Mouse (Mus musculus) heart, adult 2 months (tissue): ENCODE measurements around the gene Selenos. TPM values are rescaled to one million over a fixed set of nuclear protein-coding genes. Genes with fewer than 3 reads are reported as not detected.

ENCODE experiments used
- DNase-seq, 2 experiments: peaks; one replicate each; pipeline ENCODE4 v3.0.0; 2021
- H3K27ac ChIP-seq: fragments of 200-600 bp; 2 replicates; pipeline ENCODE4 v1.8.1; 2022
- H3K27me3 ChIP-seq: fragments of 200-500 bp; 2 replicates; pipeline ENCODE4 v1.6.1; 2012; ENCODE audit warnings: mild to moderate bottlenecking, low read length, inconsistent platforms, mixed read lengths; ENCODE audit not compliant: control insufficient read depth, insufficient read depth
- H3K36me3 ChIP-seq: fragments of 200-500 bp; 2 replicates; pipeline ENCODE4 v1.6.1; 2012; ENCODE audit warnings: low read length, inconsistent platforms; ENCODE audit not compliant: control insufficient read depth, insufficient read depth
- H3K4me1 ChIP-seq: fragments of 200-500 bp; 2 replicates; pipeline ENCODE4 v1.6.1; 2011; ENCODE audit warnings: low read length; ENCODE audit not compliant: control insufficient read depth, insufficient read depth
- H3K4me3 ChIP-seq: fragments of 200-600 bp; 2 replicates; pipeline ENCODE4 v1.8.1; 2022
- H3K79me2 ChIP-seq: fragments of 200-500 bp; replicated peaks from 2 replicates; pipeline ENCODE4 v1.6.1; 2012; ENCODE audit warnings: mild to moderate bottlenecking, inconsistent platforms, low read length, moderate library complexity, mixed read lengths; ENCODE audit not compliant: control insufficient read depth, insufficient read depth
- H3K9ac ChIP-seq: fragments of 200-500 bp; 2 replicates; pipeline ENCODE4 v1.6.1; 2012; ENCODE audit warnings: low read depth, mild to moderate bottlenecking, control low read depth, inconsistent platforms, low read length, mixed read lengths
- CTCF ChIP-seq: fragments of 200-600 bp; IDR thresholded peaks from 2 replicates; pipeline ENCODE4 v1.8.1; 2022; ENCODE audit warnings: antibody characterized with exemption, mild to moderate bottlenecking, moderate library complexity
- EP300 ChIP-seq: fragments of 200-500 bp; IDR thresholded peaks from 2 replicates; pipeline ENCODE4 v1.6.1; 2011; ENCODE audit warnings: low read depth, low read length, control low read depth; ENCODE audit not compliant: insufficient read depth
- POLR2A ChIP-seq: fragments of 200-500 bp; IDR thresholded peaks from 2 replicates; pipeline ENCODE4 v1.6.1; 2011; ENCODE audit warnings: mild to moderate bottlenecking, low read depth, low read length, control low read depth; ENCODE audit not compliant: insufficient read depth
- WGBS: fragments of 180-500 bp; shearing (Covaris S2); methylation state at CpG from one replicate; pipeline ENCODE4 v1.1.7; 2018; 5-methylcytosine and 5-hydroxymethylcytosine counted together
- intact Hi-C: fragments of 180-260 bp; cut with DNase I; formaldehyde crosslinking; loops from one replicate; pipeline ENCODE4 v1.15.1; 2025
- polyA plus RNA-seq: library from polyadenylated mRNA; depleted of rRNA; stranded (reverse); fragments of >200 nt; gene quantifications from 2 replicates; pipeline ENCODE4 v1.2.3, GENCODE M21; 2012
- total RNA-seq, 2 experiments: library from RNA; stranded (reverse); gene quantifications; 2 replicates each; pipeline ENCODE4 v1.2.3; 2021

Selenos gene
- total and polyA plus RNA-seq, 3 experiments, result 32.5 to 43.7 (median 34.1) TPM

- no peak for TF ChIP-seq EP300
- TF ChIP-seq POLR2A, result no peak
- TF ChIP-seq CTCF, result no peak
- H3K4me3 ChIP-seq, result no peak overlapping the region
- H3K36me3 ChIP-seq, result no peaks in the 10 kb centered on the region
- intact Hi-C loops, result loop anchor here (5.0 kb wide), 1 partner anchor 92 kb away; no protein-coding TSS in a partner anchor
- no peak overlapping the region for H3K9ac ChIP-seq
- H3K4me1 ChIP-seq, result no peaks in the 10 kb centered on the region
- H3K27ac ChIP-seq, result no peak overlapping the region
- H3K27me3 ChIP-seq, result no peaks in the 10 kb centered on the region
- H3K79me2 ChIP-seq, result no peaks in the 10 kb centered on the region
- 37% methylated on average over 4 of the region's 4 CpGs for WGBS
- DNase-seq, result no peak
These were observed 26.3 kb downstream of the Selenos start for GRCm38 (mm10) chr7:66105771-66106170.

- Histone ChIP-seq H3K4me3 (no peak overlapping the region), H3K27me3 (no peaks in the 10 kb centered on the region), H3K36me3 (no peaks in the 10 kb centered on the region), H3K79me2 (no peaks in the 10 kb centered on the region), H3K4me1 (no peaks in the 10 kb centered on the region; the same call in 1 of the 2 replicates), H3K27ac (no peak overlapping the region), H3K9ac (no peak overlapping the region)
- no peak for DNase-seq
- intact Hi-C loops, result loop anchor here (5.0 kb wide), 1 partner anchor 91 kb away; no protein-coding TSS in a partner anchor
- 61% methylated on average over 7 of the region's 7 CpGs for WGBS
- TF ChIP-seq CTCF (no peak), EP300 (no peak)
These were observed 27.2 kb downstream of the Selenos start for GRCm38 (mm10) chr7:66106581-66107056.

- H3K27me3 ChIP-seq, result no peaks in the 10 kb centered on the region
- WGBS, result 60% methylated on average over 11 of the region's 11 CpGs
- no peak overlapping the region for H3K27ac ChIP-seq
- H3K4me1 ChIP-seq, result no peaks in the 10 kb centered on the region; the same call in 1 of the 2 replicates
- H3K9ac ChIP-seq, result no peak overlapping the region
- intact Hi-C loops, result loop anchor here (5.0 kb wide), 1 partner anchor 90 kb away; no protein-coding TSS in a partner anchor
- DNase-seq, result no peak
- no peaks in the 10 kb centered on the region for H3K79me2 ChIP-seq
- no peaks in the 10 kb centered on the region for H3K36me3 ChIP-seq
- TF ChIP-seq EP300 (no peak), POLR2A (no peak), CTCF (no peak)
- H3K4me3 ChIP-seq, result no peak overlapping the region
These were observed 27.8 kb downstream of the Selenos start for GRCm38 (mm10) chr7:66107206-66107605.

GRCm38 (mm10) chr7:66107930-66108329 lies 28.5 kb downstream of the Selenos start:
- no peaks in the 10 kb centered on the region for H3K36me3 ChIP-seq
- H3K4me3 ChIP-seq, result no peak overlapping the region
- H3K79me2 ChIP-seq, result no peaks in the 10 kb centered on the region
- H3K9ac ChIP-seq, result no peak overlapping the region
- intact Hi-C loops, result loop anchor here (5.0 kb wide), 1 partner anchor 89 kb away; no protein-coding TSS in a partner anchor
- no peaks in the 10 kb centered on the region for H3K27me3 ChIP-seq
- no peaks in the 10 kb centered on the region; the same call in 1 of the 2 replicates for H3K4me1 ChIP-seq
- no peak overlapping the region for H3K27ac ChIP-seq
- peak in 1 of 2 experiments; percentile 26 for DNase-seq
- 14% methylated on average over 7 of the region's 7 CpGs for WGBS
- TF ChIP-seq POLR2A, result no peak
- no peak for TF ChIP-seq EP300
- TF ChIP-seq CTCF, result peak; percentile 63

- peak; percentile 95 for DNase-seq
- H3K27me3 ChIP-seq, result no peaks in the 10 kb centered on the region
- H3K79me2 ChIP-seq, result no peaks in the 10 kb centered on the region
- H3K27ac ChIP-seq, result peak within 1 kb of the TSS; percentile 74
- WGBS, result 6% methylated on average over 117 of the region's 123 CpGs
- TF ChIP-seq POLR2A (peak; percentile 73; the same call in 1 of the 2 replicates), EP300 (no peak)
- H3K9ac ChIP-seq, result peak within 1 kb of the TSS; percentile 95
- H3K36me3 ChIP-seq, result no peaks in the 10 kb centered on the region
- peaks cover 2% of the 10 kb centered on the region; the same call in 1 of the 2 replicates for H3K4me1 ChIP-seq
- intact Hi-C loops, result loop anchor here (5.0 kb wide), 1 partner anchor 88 kb away; no protein-coding TSS in a partner anchor
- H3K4me3 ChIP-seq, result peak within 1 kb of the TSS; percentile 70
These were observed 29.8 kb downstream of the Selenos start, which contains the start of gene Chsy1 for GRCm38 (mm10) chr7:66108961-66109854. Chsy1 (plus strand) TSS chr7:66109515.
